Mouse (Mus musculus) c-Kit-negative CD71-positive TER-119-positive erythroid progenitor cells, embryonic 14.5 days (primary cell): ENCODE data around the gene Gm20814.
"Not testable (repeated sequence)": the region's sequence is repeated elsewhere in the genome, so short reads cannot be mapped to it uniquely, and the experiment has no call there.

Experiments used
- DNase-seq: peaks from one replicate; pipeline ENCODE4 v3.0.0-alpha.2; 2013; ENCODE audit warnings: low read depth, low spot score

Gene Gm20814

GRCm38 (mm10) chrY:75195556-75195955 is at the start of gene Gm20814:
TSS of gene Gm20814 (plus strand) at chrY:75195856.
- not testable (repeated sequence) for DNase-seq
